Mouse (Mus musculus) lung, adult 2 months (tissue): ENCODE results near the gene Hk2. TPM values are rescaled to one million over a fixed set of nuclear protein-coding genes. Genes with fewer than 3 reads are reported as not detected.

Experiments
- DNase-seq: peaks from one replicate; pipeline ENCODE4 v3.0.0; 2022
- H3K4me1 ChIP-seq: fragments of 200-500 bp; 2 replicates; pipeline ENCODE4 v1.6.1; 2011; ENCODE audit warnings: low read length; ENCODE audit not compliant: control insufficient read depth, insufficient read depth
- H3K4me3 ChIP-seq: fragments of 200-500 bp; replicated peaks from 2 replicates; pipeline ENCODE3; 2011; ENCODE audit warnings: low read depth, mild to moderate bottlenecking, control low read depth, low read length; ENCODE audit errors: extremely low read depth
- CTCF ChIP-seq: fragments of 200-500 bp; IDR thresholded peaks from 2 replicates; pipeline ENCODE4 v1.5.1; 2011; ENCODE audit warnings: mild to moderate bottlenecking, low read length, control low read depth; ENCODE audit not compliant: insufficient read depth
- POLR2A ChIP-seq: fragments of 200-500 bp; IDR thresholded peaks from 2 replicates; pipeline ENCODE4 v1.6.1; 2011; ENCODE audit warnings: low read depth, mild to moderate bottlenecking, control low read depth, low read length, borderline replicate concordance; ENCODE audit errors: extremely low read depth
- WGBS: fragments of 180-500 bp; shearing (Covaris S2); methylation state at CpG from one replicate; pipeline ENCODE4 v1.1.7; 2018; 5-methylcytosine and 5-hydroxymethylcytosine counted together
- polyA plus RNA-seq: library from polyadenylated mRNA; depleted of rRNA; stranded (reverse); fragments of >200 nt; gene quantifications from 2 replicates; pipeline ENCODE4 v1.2.3, GENCODE M21; 2012

The Hk2 gene
- polyA plus RNA-seq, 1 experiment, result 15.1 TPM

GRCm38 (mm10) chr6:82798202-82798737 is 24.0 kb upstream of the Hk2 start:
- H3K4me3 ChIP-seq, result no peak overlapping the region
- 38% methylated on average over 3 of the region's 3 CpGs for WGBS
- DNase-seq, result no peak
- TF ChIP-seq CTCF, result no peak
- TF ChIP-seq POLR2A, result no peak
- no peaks in the 10 kb centered on the region for H3K4me1 ChIP-seq

DNA sequence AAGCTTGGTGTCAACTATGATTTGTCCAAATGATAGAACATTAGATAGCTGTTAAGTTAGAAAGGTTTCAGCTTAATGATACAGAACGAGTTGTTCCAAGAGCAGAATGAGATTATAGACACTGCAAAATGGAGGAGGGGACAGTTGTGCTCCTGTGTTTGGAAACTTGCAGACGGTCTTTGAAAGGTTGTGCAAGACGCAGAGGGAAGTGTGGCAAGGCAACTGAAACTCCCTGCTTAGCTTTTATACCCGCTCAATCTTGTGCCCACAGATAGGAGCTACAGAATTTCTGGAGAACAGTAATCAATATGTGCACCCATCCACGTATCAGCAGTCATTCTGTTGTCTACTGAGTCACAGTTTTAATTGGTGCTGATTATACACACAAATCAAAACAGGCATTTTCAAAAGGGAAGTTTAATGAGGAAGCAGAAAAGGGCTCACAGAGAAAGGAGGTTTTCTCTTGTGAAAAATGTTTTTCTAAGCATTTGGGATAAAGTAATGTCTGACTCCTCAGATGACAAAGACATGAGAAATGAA is 23.1 kb upstream of the Hk2 start:
- no peak for DNase-seq
- no peaks in the 10 kb centered on the region for H3K4me1 ChIP-seq
- TF ChIP-seq POLR2A, result no peak
- no peak for TF ChIP-seq CTCF
- no peak overlapping the region for H3K4me3 ChIP-seq
- WGBS, result 37% methylated on average over 5 of the region's 5 CpGs

GRCm38 (mm10) chr6:82790864-82791263 is 16.6 kb upstream of the Hk2 start:
- WGBS, result 81% methylated on average over 2 of the region's 2 CpGs
- Histone ChIP-seq H3K4me1 (no peaks in the 10 kb centered on the region), H3K4me3 (no peak overlapping the region)
- no peak for DNase-seq
- no peak for TF ChIP-seq CTCF

DNA sequence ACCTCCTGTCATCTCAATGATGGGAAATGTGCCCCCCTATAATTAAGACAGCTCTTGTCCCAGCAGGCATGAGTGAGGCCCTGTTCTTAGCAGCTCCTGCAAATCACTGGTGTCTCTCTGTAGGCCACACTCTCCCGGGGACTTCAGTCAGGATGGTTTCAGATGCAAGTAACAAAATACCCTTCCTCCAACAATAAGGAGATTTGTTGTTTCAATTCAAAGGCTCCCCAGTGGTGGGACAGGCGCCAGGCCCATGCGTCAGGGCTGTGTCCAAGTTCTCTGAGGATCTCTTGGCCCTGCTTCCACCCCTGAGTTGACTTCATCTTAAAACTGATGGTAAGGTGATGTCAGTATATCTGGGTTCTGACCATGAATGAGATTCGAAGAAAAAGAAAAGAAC is 9.7 kb upstream of the Hk2 start:
- WGBS, result 80% methylated on average over 4 of the region's 4 CpGs
- Histone ChIP-seq H3K4me3 (no peak overlapping the region), H3K4me1 (no peaks in the 10 kb centered on the region)
- TF ChIP-seq CTCF (no peak), POLR2A (no peak)
- DNase-seq, result no peak

GRCm38 (mm10) chr6:82780802-82781393 is 6.6 kb upstream of the Hk2 start:
- no peak for DNase-seq
- WGBS, result 53% methylated on average over 8 of the region's 8 CpGs
- H3K4me1 ChIP-seq, result no peaks in the 10 kb centered on the region

DNA sequence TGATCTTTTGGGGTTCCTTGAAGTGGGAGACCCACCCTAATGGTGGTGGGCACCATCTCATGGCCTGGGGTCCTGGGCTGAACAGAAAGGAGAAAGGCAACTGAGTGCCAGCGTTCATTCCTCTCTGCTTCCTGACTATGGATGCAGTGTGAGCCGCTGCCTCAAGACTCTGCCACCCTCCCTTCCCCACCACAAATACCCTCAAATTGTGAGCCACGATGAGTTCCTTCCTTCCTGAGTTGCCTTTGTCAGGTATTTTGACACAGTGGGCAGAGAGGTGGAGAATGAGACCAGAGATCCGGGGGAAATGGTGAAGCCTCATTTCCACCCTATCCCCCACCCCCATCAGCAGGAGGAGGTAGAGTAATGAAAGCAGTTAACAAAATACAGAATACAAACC is 6.1 kb upstream of the Hk2 start:
- TF ChIP-seq CTCF, result no peak
- TF ChIP-seq POLR2A, result no peak
- Histone ChIP-seq H3K4me1 (no peaks in the 10 kb centered on the region), H3K4me3 (no peak overlapping the region)
- no peak for DNase-seq
- 35% methylated on average over 4 of the region's 4 CpGs for WGBS

More at GRCm38 (mm10) chr6:82780802-82781393, 6.6 kb upstream of the Hk2 start:
- TF ChIP-seq POLR2A (no peak), CTCF (no peak)
- no peak overlapping the region for H3K4me3 ChIP-seq

DNA sequence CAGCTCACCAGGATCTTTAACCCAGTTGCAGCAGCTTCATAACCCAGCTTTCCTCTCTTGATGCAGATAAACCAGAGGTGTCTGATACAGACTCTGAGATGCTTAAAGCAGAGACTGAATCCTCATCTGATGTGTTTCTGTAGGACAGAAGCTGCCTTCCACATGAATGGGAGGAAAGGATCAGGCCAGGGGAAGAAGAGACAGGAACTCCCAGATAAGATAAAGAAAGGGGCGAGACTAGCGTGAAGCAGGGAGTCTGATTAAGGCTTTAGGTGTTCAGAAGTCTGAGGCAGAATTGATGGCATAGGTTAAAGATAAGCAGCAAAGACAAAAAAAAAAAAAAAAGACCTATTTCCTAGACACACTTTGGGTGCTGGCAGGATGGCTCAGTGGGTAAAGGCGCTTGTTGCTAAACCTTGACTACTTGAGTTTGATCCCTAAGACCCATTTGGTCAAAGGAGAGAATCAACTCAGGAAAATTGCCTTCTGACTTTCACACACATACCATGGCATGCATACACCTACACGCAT is 2.9 kb upstream of the Hk2 start:
- DNase-seq, result no peak
- TF ChIP-seq CTCF (no peak), POLR2A (no peak)
- Histone ChIP-seq H3K4me3 (no peak overlapping the region), H3K4me1 (0 out of 2 replicates have a peak, but pooled peaks cover 2% of the 10 kb centered on the region)
- 82% methylated on average over 4 of the region's 4 CpGs for WGBS

DNA sequence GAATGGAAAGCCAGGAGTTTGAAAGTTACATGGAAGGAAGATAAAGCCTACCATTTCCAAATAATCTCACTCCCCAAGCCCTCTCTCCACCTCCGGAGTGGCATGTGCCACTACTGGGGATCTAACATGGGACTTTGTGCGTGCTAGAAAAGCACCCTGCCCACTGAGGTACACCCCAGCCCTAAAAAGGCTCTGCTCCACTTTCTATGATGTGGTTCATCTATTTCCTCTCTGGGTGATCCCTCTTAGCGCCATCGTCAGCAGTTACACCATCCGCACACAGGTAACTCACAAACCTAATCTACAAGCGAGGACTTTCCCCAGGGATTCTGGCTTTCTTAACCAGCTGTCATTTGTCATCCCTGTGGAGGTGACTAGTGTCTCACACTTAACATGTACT is 1.1 kb upstream of the Hk2 start:
- H3K4me3 ChIP-seq, result no peak overlapping the region
- H3K4me1 ChIP-seq, result 0 out of 2 replicates have a peak, but pooled peaks cover 2% of the 10 kb centered on the region
- no peak for DNase-seq
- TF ChIP-seq CTCF, result no peak
- TF ChIP-seq POLR2A, result no peak
- 85% methylated on average over 6 of the region's 6 CpGs for WGBS

DNA sequence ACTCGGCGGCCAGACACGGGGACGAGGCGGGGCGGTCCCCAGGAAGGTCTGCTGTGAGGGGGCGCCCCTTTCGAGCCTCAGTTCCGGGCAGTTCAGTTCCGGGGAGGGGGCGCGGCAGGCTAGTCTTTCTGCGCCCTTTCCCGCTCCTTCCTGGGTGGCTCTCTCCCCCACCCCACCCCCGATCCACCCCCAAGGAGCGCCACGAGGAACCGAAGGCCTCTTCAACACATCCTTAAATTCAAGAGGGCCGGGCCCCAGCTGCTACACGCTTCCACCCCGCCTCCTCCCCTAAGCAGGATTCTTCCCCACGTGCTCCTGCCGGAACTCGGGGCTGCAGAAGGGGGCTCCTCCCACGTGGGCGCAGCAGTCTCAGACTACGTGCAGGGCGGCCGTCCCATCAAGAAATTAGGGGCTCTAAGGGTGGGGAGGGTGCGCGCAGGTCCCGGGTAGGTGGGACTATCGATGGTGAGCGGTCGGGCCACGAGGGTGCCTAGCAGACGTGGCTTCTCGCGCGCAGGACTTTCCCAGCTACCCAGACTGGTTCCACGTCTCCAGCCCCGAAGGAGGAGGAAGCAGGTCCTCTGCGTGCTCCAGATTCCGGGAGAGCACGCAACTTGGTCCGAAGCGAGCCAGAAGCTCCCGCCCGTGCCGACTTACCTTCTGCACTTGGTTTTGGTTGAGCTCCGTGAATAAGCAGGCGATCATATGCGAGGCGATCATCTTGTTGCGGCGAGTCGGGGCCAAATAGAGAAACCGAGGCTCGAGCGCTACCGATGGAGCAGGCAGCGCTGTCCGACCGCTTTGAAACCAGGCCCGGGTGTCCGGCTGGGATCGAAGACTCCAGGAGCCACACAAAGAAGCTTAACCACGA is 758 bp downstream of the Hk2 start:
- H3K4me3 ChIP-seq, result peak overlapping the region; percentile 72
- peaks cover 2% of the 10 kb centered on the region; the same call in 1 of the 2 replicates for H3K4me1 ChIP-seq
- peak; percentile 57 for DNase-seq
- under 1% methylated on average over 67 of the region's 68 CpGs for WGBS
- TF ChIP-seq CTCF (no peak), POLR2A (no peak; the same call in 1 of the 2 replicates)
